In genomic region chr2:156857385-156857791, GRCm38 (mm10) we compare ENCODE assay signal across 14 mouse cellular contexts. TPM values are rescaled to one million over a fixed set of nuclear protein-coding genes. Genes with fewer than 3 reads are reported as not detected.
DNase-seq lines count a peak whose midpoint lies in the region; ATAC-seq lines count a peak whose summit lies in the region.
"Had no signal": no experiment of that assay in that cellular context is flagged by ENCODE, and none has a peak within 500 bp of the region (broad histone marks: within the 10 kb centered on the region; RNA-seq: fewer than 3 reads in every experiment).

No protein-coding gene starts in this region.

- H3K9me3 ChIP-seq in heart, embryonic 10.5 days, result no peaks in the 10 kb centered on the region
- H3K9me3 ChIP-seq in lung, embryonic 16.5 days (ENCODE audit: control insufficient read depth, low read length), result no peaks in the 10 kb centered on the region
- no peaks in the 10 kb centered on the region for H3K9me3 ChIP-seq in megakaryocyte, embryonic 14.5 days

- no peak for DNase-seq in heart, embryonic 10.5 days (ENCODE audit: low spot score)
- no peak for DNase-seq in heart, adult 11 months
- no peak for DNase-seq in lung, adult 18-20 months
- DNase-seq in urinary bladder, postnatal 25 days (ENCODE audit: low spot score), result no peak
- DNase-seq in thymus, postnatal 0 days (ENCODE audit: low spot score), result no peak
- DNase-seq: adrenal gland, postnatal 10 days; cerebellum, adult 11-12 months; gastrocnemius, adult 2 months; kidney, postnatal 4 days had no signal

- WGBS in heart, embryonic 10.5 days, result 36% methylated on average over 3 of the region's 3 CpGs
- WGBS in lung, embryonic 16.5 days, result 39% methylated on average over 3 of the region's 3 CpGs

- H3K27me3 ChIP-seq in heart, embryonic 10.5 days (ENCODE audit: insufficient read depth, poor library complexity, severe bottlenecking), result no peaks in the 10 kb centered on the region
- no peaks in the 10 kb centered on the region for H3K27me3 ChIP-seq in lung, embryonic 16.5 days (ENCODE audit: control insufficient read depth, insufficient read depth, low read depth, low read length)
- no peaks in the 10 kb centered on the region for H3K27me3 ChIP-seq in megakaryocyte, embryonic 14.5 days (replicated peaks)
- H3K27me3 ChIP-seq: Patski had no signal

- no peak overlapping the region for H3K4me2 ChIP-seq in lung, embryonic 16.5 days (ENCODE audit: low read depth, low read length)

- H3K4me1 ChIP-seq in heart, embryonic 10.5 days, result peaks cover 15% of the 10 kb centered on the region
- peaks cover 9% of the 10 kb centered on the region for H3K4me1 ChIP-seq in lung, embryonic 16.5 days (replicated peaks; ENCODE audit: control insufficient read depth, insufficient read depth, low read length)
- H3K4me1 ChIP-seq in megakaryocyte, embryonic 14.5 days, result peaks cover 23% of the 10 kb centered on the region

- no peak for ATAC-seq in lung, embryonic 16.5 days (ENCODE audit: low read depth)
- peak; percentile 53 for ATAC-seq in common myeloid progenitor, adult 5-6 weeks (replicated peaks; ENCODE audit: low read depth, poor library complexity, severe bottlenecking)
- ATAC-seq: Patski had no signal

- H3K9ac ChIP-seq in lung, embryonic 16.5 days (ENCODE audit: low read length), result no peak overlapping the region

- peaks cover 41% of the 10 kb centered on the region for H3K36me3 ChIP-seq in heart, embryonic 10.5 days
- peaks cover 7% of the 10 kb centered on the region for H3K36me3 ChIP-seq in lung, embryonic 16.5 days (ENCODE audit: control insufficient read depth, insufficient read depth, low read length)
- peaks cover 38% of the 10 kb centered on the region for H3K36me3 ChIP-seq in megakaryocyte, embryonic 14.5 days (replicated peaks; ENCODE audit: low read length)

- H3K4me3 ChIP-seq in heart, embryonic 10.5 days, result peak overlapping the region; percentile 27; the same call in 1 of the 2 replicates
- no peak overlapping the region for H3K4me3 ChIP-seq in lung, embryonic 16.5 days (ENCODE audit: low read length)
- peak overlapping the region; percentile 11 for H3K4me3 ChIP-seq in megakaryocyte, embryonic 14.5 days (replicated peaks)
- H3K4me3 ChIP-seq: gastrocnemius, adult 2 months had no signal

- H3K27ac ChIP-seq in heart, embryonic 10.5 days, result no peak overlapping the region
- peak overlapping the region; percentile 34 for H3K27ac ChIP-seq in lung, embryonic 16.5 days (ENCODE audit: low read length)
- H3K27ac ChIP-seq: gastrocnemius, adult 2 months had no signal

RNA-seq across cellular contexts. Expression of gene 4930518I15Rik, which starts 0.4 kb away (rescaled TPM):
- 4.7 and 6.3 TPM in 2 replicates for polyA plus RNA-seq in heart, embryonic 10.5 days (2016; fragmentation: Nextera tagmentation; extraction: Ambion mirVana)
- polyA plus RNA-seq in lung, embryonic 16.5 days (2015; fragmentation: Nextera tagmentation; extraction: Ambion mirVana), result 7.6 and 9.2 TPM in 2 replicates
- not detected in 2 replicates for total RNA-seq in common myeloid progenitor, adult 5-6 weeks (2017)
- polyA plus RNA-seq in megakaryocyte, embryonic 14.5 days (2012; ENCODE audit: insufficient read depth, low replicate concordance), result 0.13 TPM in 1 of 2 replicates, not detected in the other
- polyA plus RNA-seq in thymus, postnatal 0 days (2015; fragmentation: Nextera tagmentation; extraction: Ambion mirVana), result 4.3 and 8.4 TPM in 2 replicates

RNA-seq across cellular contexts. Expression of gene Rab5if, which starts 5.5 kb away (rescaled TPM):
- 197 and 198 TPM in 2 replicates for polyA plus RNA-seq in heart, embryonic 10.5 days (2016; fragmentation: Nextera tagmentation; extraction: Ambion mirVana)
- polyA plus RNA-seq in lung, embryonic 16.5 days (2015; fragmentation: Nextera tagmentation; extraction: Ambion mirVana), result 164 and 170 TPM in 2 replicates
- total RNA-seq in common myeloid progenitor, adult 5-6 weeks (2017), result 128 and 156 TPM in 2 replicates
- 175 and 255 TPM in 2 replicates for polyA plus RNA-seq in megakaryocyte, embryonic 14.5 days (2012; ENCODE audit: insufficient read depth, low replicate concordance)
- 178 and 179 TPM in 2 replicates for polyA plus RNA-seq in thymus, postnatal 0 days (2015; fragmentation: Nextera tagmentation; extraction: Ambion mirVana)

RNA-seq across cellular contexts. Expression of gene Tgif2, which starts 17.6 kb away (rescaled TPM):
- 48.4 and 62.3 TPM in 2 replicates for polyA plus RNA-seq in heart, embryonic 10.5 days (2016; fragmentation: Nextera tagmentation; extraction: Ambion mirVana)
- polyA plus RNA-seq in lung, embryonic 16.5 days (2015; fragmentation: Nextera tagmentation; extraction: Ambion mirVana), result 43.9 and 47.7 TPM in 2 replicates
- total RNA-seq in common myeloid progenitor, adult 5-6 weeks (2017), result 15.6 and 18.6 TPM in 2 replicates
- 5.1 and 8.1 TPM in 2 replicates for polyA plus RNA-seq in megakaryocyte, embryonic 14.5 days (2012; ENCODE audit: insufficient read depth, low replicate concordance)
- polyA plus RNA-seq in thymus, postnatal 0 days (2015; fragmentation: Nextera tagmentation; extraction: Ambion mirVana), result 17.2 and 19.2 TPM in 2 replicates

RNA-seq across cellular contexts. Expression of gene Sla2, which starts 29.6 kb away (rescaled TPM):
- polyA plus RNA-seq in heart, embryonic 10.5 days (2016; fragmentation: Nextera tagmentation; extraction: Ambion mirVana), result 1.1 and 1.9 TPM in 2 replicates
- 0.63 and 2.0 TPM in 2 replicates for polyA plus RNA-seq in lung, embryonic 16.5 days (2015; fragmentation: Nextera tagmentation; extraction: Ambion mirVana)
- 1.0 and 3.4 TPM in 2 replicates for total RNA-seq in common myeloid progenitor, adult 5-6 weeks (2017)
- polyA plus RNA-seq in megakaryocyte, embryonic 14.5 days (2012; ENCODE audit: insufficient read depth, low replicate concordance), result 86.1 and 150 TPM in 2 replicates
- 104 and 115 TPM in 2 replicates for polyA plus RNA-seq in thymus, postnatal 0 days (2015; fragmentation: Nextera tagmentation; extraction: Ambion mirVana)
- total RNA-seq: gastrocnemius, adult 2 months; left cerebral cortex, postnatal 10 days had no signal
